Mouse (Mus musculus) cortical plate, adult 2 months (tissue): ENCODE data around the gene Olfr514. TPM values are rescaled to one million over a fixed set of nuclear protein-coding genes. Genes with fewer than 3 reads are reported as not detected.
"Not testable (repeated sequence)": the region's sequence is repeated elsewhere in the genome, so short reads cannot be mapped to it uniquely, and the experiment has no call there.

Experiments used
- H3K27ac ChIP-seq: fragments of 200-500 bp; 2 replicates; pipeline ENCODE4 v1.5.1; 2012; ENCODE audit warnings: low read length, control low read depth, inconsistent platforms; ENCODE audit not compliant: insufficient read depth
- H3K4me1 ChIP-seq: fragments of 200-500 bp; 2 replicates; pipeline ENCODE4 v1.6.1; 2011; ENCODE audit warnings: low read length; ENCODE audit not compliant: control insufficient read depth, insufficient read depth
- H3K4me3 ChIP-seq: fragments of 200-500 bp; 2 replicates; pipeline ENCODE4 v1.5.1; 2011; ENCODE audit warnings: mild to moderate bottlenecking, low read length, control low read depth; ENCODE audit not compliant: insufficient read depth
- CTCF ChIP-seq: fragments of 200-500 bp; IDR thresholded peaks from 2 replicates; pipeline ENCODE4 v1.5.1; 2011; ENCODE audit warnings: mild to moderate bottlenecking, control low read depth, low read length; ENCODE audit not compliant: insufficient read depth; ENCODE audit errors: extremely low read depth
- POLR2A ChIP-seq: fragments of 200-500 bp; IDR thresholded peaks from 2 replicates; pipeline ENCODE4 v1.6.1; 2011; ENCODE audit warnings: mild to moderate bottlenecking, low read length, control low read depth; ENCODE audit not compliant: insufficient read depth; ENCODE audit errors: extremely low read depth
- polyA plus RNA-seq: library from polyadenylated mRNA; depleted of rRNA; stranded (reverse); fragments of >200 nt; gene quantifications from 2 replicates; pipeline ENCODE4 v1.2.3, GENCODE M21; 2012; rRNA removed

Gene Olfr514
- not detected in 2 replicates for polyA plus RNA-seq

GRCm38 (mm10) chr7:108825897-108826296 lies at the start of gene Olfr514:
Gene Olfr514, minus strand, starts transcription at chr7:108825997.
- Histone ChIP-seq H3K4me3 (no peak within 1 kb of the TSS), H3K27ac (no peak within 1 kb of the TSS), H3K4me1 (no peaks in the 10 kb centered on the region)
- TF ChIP-seq CTCF (no peak), POLR2A (no peak)

GRCm38 (mm10) chr7:108872279-108872678 lies 46.5 kb upstream of the Olfr514 start, which contains the start of gene Olfr517:
Gene Olfr517, minus strand, starts transcription at chr7:108872379.
- Histone ChIP-seq H3K4me1 (no peaks in the 10 kb centered on the region), H3K27ac (no peak within 1 kb of the TSS), H3K4me3 (no peak within 1 kb of the TSS)
- no peak for TF ChIP-seq CTCF
- TF ChIP-seq POLR2A: no peak

- H3K4me3 ChIP-seq: no peak within 1 kb of the TSS
- no peak within 1 kb of the TSS for H3K27ac ChIP-seq
- H3K4me1 ChIP-seq: no peaks in the 10 kb centered on the region
- TF ChIP-seq CTCF: no peak
- TF ChIP-seq POLR2A: no peak
These were observed 24.6 kb upstream of the Olfr514 start, which contains the start of gene Olfr516 for GRCm38 (mm10) chr7:108850429-108850828. Gene Olfr516, minus strand, starts transcription at chr7:108850529.

GRCm38 (mm10) chr7:108814593-108815215 lies 11.1 kb downstream of the Olfr514 start:
- not testable (repeated sequence) for H3K27ac ChIP-seq, H3K4me3 ChIP-seq, H3K4me1 ChIP-seq
- TF ChIP-seq CTCF: 0 out of 2 replicates have a peak, but pooled peaks have one; percentile 9

GRCm38 (mm10) chr7:108797205-108797933 lies 28.4 kb downstream of the Olfr514 start:
- Histone ChIP-seq H3K4me3 (no peak overlapping the region), H3K4me1 (no peaks in the 10 kb centered on the region), H3K27ac (no peak overlapping the region)
- TF ChIP-seq POLR2A (no peak), CTCF (no peak)

Other genes with a start within 250 kb of the Olfr514 start
- not detected in 2 replicates for gene Olfr506, start 215.2 kb downstream of the Olfr514 start, polyA plus RNA-seq
- not detected in 2 replicates for gene Olfr507, start 204.2 kb downstream of the Olfr514 start, polyA plus RNA-seq
- not detected in 2 replicates for gene Olfr508, start 196.0 kb downstream of the Olfr514 start, polyA plus RNA-seq
- gene Olfr509, start 174.1 kb downstream of the Olfr514 start, polyA plus RNA-seq: not detected in 2 replicates
- not detected in 2 replicates for gene Olfr510, start 159.6 kb downstream of the Olfr514 start, polyA plus RNA-seq
- gene Olfr512, start 112.7 kb downstream of the Olfr514 start, polyA plus RNA-seq: not detected in 2 replicates
- not detected in 2 replicates for gene Olfr513, start 75.0 kb downstream of the Olfr514 start, polyA plus RNA-seq
- not detected in 2 replicates for gene Olfr516, start 24.5 kb upstream of the Olfr514 start, polyA plus RNA-seq
- not detected in 2 replicates for gene Olfr517, start 46.4 kb upstream of the Olfr514 start, polyA plus RNA-seq
- not detected in 2 replicates for gene Olfr518, start 59.0 kb upstream of the Olfr514 start, polyA plus RNA-seq
- not detected in 2 replicates for gene Olfr519, start 68.4 kb upstream of the Olfr514 start, polyA plus RNA-seq
- gene Nlrp10, start 104.2 kb upstream of the Olfr514 start, polyA plus RNA-seq: 0.04 and 0.06 TPM in 2 replicates
- 91.9 and 95.0 TPM in 2 replicates for gene Eif3f, start 108.4 kb upstream of the Olfr514 start, polyA plus RNA-seq
- 161 and 176 TPM in 2 replicates for gene Tub, start 124.3 kb upstream of the Olfr514 start, polyA plus RNA-seq